Mouse (Mus musculus): Measurements from ENCODE around the gene Them7. TPM values are rescaled to one million over a fixed set of nuclear protein-coding genes. Genes with fewer than 3 reads are reported as not detected.

Gene Them7
- not detected for total RNA-seq (2022)

- DNase-seq (ENCODE audit: low spot score in 2 of 2): no peak
Observed at GRCm38 (mm10) chr2:105224134-105224986, at the start of gene Them7. Gene Them7, plus strand, starts transcription at chr2:105224320.

DNA sequence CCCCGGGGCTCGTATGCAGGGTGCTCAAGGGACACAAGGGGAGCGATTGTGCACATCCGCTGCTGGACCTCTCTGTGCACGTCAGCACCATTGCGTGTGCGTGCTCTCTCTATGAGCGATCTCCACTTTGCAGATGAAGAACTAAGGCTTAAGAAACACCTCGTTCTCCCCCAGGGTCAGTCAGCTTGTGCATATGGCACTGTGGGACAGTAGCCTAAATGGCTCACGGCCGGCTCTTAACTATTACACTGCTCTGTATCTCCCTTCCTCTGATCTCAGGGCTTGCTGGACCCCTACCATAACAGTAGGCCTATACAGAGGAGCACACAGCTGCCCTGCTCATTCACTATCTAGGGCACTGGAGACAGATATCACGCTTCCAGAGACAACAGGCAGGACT, 45.2 kb upstream of the Them7 start:
- no peak for DNase-seq (ENCODE audit: low spot score in 2 of 2)

- DNase-seq (ENCODE audit: low spot score in 2 of 2): no peak
Observed at GRCm38 (mm10) chr2:105182501-105182900, 41.6 kb upstream of the Them7 start.

DNA sequence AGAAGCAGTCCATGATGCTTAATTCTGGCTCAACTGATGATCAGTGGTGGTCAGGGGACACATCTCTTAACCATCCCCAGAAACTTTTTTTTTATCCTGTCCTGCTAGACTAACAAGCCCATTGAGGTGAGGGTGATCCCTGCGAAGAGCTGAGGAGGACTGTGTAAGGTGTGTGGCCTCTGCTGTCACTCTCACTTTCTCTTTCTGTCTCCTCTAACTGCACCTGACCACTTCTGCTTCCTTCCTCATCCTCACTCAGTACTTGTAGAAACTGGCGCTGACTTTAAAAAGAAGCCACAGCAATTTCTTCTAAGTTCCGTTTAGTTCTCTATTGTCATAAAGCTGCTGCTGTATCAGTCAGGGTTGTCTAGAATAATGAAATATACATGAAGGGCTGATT, 39.0 kb upstream of the Them7 start:
- DNase-seq (ENCODE audit: low spot score in 2 of 2): no peak

- DNase-seq (ENCODE audit: low spot score in 2 of 2): no peak
Observed at GRCm38 (mm10) chr2:105185768-105186529, 38.2 kb upstream of the Them7 start.

- no peak for DNase-seq (ENCODE audit: low spot score in 2 of 2)
Observed at GRCm38 (mm10) chr2:105186591-105186990, 37.5 kb upstream of the Them7 start.

GRCm38 (mm10) chr2:105188182-105188581, 35.9 kb upstream of the Them7 start:
- no peak for DNase-seq (ENCODE audit: low spot score in 2 of 2)

DNA sequence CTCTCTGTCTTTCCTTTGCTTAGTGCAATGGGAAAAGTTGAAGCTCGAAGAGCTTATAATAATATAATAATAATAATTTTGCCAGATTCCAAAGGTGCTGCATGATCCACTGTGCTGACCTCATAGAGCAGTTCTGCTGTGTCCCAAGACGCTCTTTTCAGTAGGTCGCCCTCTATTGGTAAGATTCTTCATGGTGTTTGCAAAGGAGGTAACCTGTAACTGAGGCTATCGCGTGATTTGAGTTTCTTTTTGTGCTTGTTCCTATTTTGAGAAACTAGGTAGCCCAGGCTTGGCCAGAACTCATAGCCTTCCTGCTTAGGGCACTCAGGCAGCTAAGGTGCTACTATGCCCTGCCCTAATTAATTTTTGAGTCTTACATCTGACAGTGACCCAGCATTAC, 34.8 kb upstream of the Them7 start:
- DNase-seq (ENCODE audit: low spot score in 2 of 2): no peak

DNA sequence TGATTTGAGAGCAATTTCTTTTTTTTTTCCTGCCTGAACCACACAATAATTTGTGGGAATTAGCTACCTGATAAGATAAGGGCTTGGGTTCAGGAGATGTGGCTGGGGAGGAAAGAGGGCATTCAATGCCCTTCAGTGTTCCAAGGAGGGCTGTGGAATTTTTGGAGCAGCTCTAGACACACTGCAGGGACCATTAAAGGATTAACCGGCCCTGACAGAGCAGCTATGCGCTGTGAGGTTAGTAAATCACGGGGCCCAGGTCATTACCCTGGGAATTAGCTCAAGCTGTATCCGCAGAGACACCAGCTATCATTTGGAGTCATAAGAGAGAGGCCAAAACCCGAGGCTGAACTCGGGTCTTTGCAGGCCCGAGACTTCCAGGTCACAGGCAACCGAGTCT, 24.0 kb upstream of the Them7 start:
- no peak for DNase-seq (ENCODE audit: low spot score in 2 of 2)

DNA sequence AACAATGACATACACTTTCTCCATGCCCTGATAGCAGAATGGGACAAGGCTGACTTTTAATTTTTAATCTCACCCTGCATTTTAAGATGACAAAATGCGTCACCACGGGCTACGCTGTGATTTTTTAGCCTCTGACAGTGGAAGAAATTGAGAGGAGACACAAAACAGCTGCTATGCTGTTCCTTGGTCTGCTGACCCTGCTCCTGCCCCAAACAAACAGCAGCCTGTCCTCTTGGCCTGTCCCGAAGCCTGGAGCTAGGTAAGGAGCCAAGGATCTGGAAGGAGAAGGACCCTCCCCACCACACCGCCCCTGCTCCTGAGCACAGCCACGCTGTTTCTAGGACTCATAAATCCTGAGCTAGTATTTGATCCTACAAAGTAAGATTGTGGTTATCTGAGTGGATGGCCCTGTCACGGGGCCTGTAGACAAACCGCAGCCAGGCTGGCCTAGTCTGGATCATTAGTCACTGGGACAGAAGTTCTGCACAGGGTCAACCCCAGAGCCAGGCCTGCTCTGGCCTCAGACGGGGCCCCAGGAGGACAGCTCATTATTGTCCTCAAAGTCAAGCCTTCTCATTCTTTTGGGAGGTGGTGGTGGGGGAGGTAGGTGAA, 17.5 kb upstream of the Them7 start:
- no peak for DNase-seq (ENCODE audit: low spot score in 2 of 2)

- DNase-seq (ENCODE audit: low spot score in 2 of 2): no peak
Observed at GRCm38 (mm10) chr2:105212839-105213238, 11.3 kb upstream of the Them7 start.

GRCm38 (mm10) chr2:105215914-105216313, 8.2 kb upstream of the Them7 start:
- no peak for DNase-seq (ENCODE audit: low spot score in 2 of 2)

DNA sequence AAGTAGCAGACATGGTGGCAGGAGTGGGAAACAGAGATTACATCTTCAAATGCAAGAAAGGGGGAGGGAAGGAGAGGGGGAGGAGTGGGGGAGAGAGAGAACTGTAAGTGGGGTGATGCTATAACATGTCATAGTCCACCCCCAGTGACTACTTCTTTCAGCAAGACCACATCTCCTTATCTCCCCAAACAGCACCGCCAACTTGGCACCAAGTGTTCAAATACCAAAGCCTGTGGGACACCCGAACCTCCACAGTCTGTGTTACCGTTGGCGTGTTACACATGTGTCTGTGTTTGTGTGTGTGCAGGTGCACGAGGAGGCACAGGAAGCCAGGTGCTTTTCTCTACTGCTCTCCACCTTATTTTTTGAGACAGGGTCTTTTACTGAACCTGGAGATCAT, 4.9 kb upstream of the Them7 start:
- no peak for DNase-seq (ENCODE audit: low spot score in 2 of 2)

DNA sequence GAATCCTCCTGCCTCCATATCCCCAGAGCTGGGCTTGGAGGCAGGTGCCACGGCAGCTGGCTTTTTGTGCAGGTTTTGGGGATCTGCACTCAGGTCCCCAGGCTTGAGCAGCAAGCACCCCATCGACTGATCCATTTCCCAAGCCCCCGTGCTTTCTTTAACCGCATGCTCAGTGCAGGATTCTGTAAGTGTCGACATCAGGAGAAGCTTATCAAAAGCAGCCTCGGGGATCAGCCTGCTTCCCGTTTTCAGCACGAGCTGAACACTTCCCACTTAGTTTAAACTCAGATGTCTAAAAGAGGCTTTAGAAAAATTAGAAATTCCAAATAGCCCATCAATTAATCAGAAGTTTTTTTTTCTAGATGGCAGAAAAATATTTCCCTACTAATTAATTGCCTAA, 4.5 kb upstream of the Them7 start:
- DNase-seq (ENCODE audit: low spot score in 2 of 2): no peak

DNA sequence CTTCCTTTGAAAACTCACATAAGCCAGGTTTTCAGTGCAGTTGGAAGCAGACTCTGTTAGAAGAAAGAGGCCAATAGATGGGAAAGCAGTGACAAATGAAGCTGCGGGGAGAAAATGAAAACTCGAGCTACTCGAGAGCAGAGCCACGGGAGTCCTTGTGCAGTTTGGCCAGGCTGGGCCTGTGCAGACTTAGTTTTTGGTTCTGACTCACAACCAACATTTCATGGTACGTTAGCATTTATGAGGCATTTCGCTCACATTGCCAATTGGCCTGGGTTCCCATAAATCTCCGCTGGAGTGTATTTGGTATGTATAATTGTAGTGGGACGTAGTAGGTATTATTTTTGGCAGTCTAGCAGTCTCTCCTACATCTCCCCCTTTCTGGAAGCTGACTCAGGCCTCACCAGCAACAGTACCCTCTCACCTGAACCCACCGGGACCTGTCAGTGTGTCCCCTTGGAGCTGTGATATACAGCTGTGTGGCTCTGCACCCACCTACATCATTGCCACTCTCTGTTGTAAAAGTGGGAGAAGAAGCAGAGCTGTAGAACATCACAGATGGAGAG, 3.3 kb upstream of the Them7 start:
- DNase-seq (ENCODE audit: low spot score in 2 of 2): no peak

DNA sequence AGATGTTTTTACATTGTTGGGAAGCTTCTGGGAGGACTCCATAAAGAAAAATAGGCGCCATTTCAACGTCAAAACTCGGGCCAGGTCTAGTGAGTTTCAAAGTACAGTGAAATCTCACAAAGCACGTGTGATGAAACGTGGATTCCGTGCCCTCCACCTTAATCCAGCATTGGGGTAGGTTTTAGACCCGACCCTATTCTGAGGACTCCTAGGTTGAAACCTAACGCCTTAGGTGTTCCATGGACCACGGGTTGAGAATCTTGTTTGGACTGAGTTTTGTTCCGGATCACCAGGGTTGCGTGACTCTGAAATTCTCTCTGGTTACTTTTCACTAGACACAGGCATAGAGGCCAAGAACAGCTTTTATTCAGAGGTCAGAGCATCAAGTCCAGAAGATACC, 514 bp upstream of the Them7 start:
- no peak for DNase-seq (ENCODE audit: low spot score in 2 of 2)

DNA sequence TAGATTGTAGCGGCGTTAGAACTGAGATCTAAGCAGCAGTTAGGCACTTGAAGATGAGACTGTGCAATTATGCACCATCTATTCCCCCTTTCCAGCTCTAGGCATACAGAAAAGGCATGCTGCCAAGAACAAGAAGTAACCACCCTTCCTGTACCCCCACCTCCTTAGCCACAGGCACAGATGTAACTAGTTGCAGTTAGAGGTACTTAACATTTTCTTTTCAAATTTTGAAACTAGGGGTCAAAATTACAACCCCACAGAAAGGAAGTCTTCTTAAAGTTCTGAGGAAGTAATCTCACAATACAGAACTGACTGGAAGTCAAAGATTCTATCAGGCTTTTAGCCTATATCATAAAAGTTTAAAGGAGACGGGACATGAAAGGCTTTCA, 861 bp downstream of the Them7 start:
- no peak for DNase-seq (ENCODE audit: low spot score in 2 of 2)

- no peak for DNase-seq (ENCODE audit: low spot score in 2 of 2)
Observed at GRCm38 (mm10) chr2:105226297-105226958, 2.3 kb downstream of the Them7 start.

- no peak for DNase-seq (ENCODE audit: low spot score in 2 of 2)
Observed at GRCm38 (mm10) chr2:105228416-105228815, 4.3 kb downstream of the Them7 start.

GRCm38 (mm10) chr2:105230333-105230732, 6.2 kb downstream of the Them7 start:
- peak in 1 of 2 experiments; percentile 61 for DNase-seq (ENCODE audit: low spot score in 2 of 2)

DNA sequence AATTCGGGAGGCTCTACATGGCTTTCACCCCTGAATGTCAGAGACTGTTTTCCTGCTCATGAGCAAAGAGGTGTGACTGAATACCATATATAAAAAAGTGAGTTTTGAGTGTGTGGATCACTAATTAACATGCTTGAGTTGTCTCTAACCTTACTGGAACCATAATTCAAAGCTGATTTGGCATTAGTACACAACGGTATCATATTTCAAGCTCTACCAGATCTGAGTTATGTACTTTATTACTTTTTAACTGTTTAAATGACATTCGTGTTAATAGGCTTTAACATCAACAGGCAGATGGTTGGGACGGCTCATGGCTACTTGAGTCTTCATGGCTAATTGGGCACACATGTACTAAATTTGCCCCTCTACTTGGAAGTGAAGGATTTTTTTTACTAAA, 8.3 kb downstream of the Them7 start:
- DNase-seq (ENCODE audit: low spot score in 2 of 2): no peak

Data from layer of hippocampus, adult 8-10 months (tissue).